Mouse (Mus musculus): Measurements from ENCODE around the gene Lrrc38. TPM values are rescaled to one million over a fixed set of nuclear protein-coding genes. Genes with fewer than 3 reads are reported as not detected.

The Lrrc38 gene
- total and polyA plus RNA-seq, 3 experiments, result not detected

DNA sequence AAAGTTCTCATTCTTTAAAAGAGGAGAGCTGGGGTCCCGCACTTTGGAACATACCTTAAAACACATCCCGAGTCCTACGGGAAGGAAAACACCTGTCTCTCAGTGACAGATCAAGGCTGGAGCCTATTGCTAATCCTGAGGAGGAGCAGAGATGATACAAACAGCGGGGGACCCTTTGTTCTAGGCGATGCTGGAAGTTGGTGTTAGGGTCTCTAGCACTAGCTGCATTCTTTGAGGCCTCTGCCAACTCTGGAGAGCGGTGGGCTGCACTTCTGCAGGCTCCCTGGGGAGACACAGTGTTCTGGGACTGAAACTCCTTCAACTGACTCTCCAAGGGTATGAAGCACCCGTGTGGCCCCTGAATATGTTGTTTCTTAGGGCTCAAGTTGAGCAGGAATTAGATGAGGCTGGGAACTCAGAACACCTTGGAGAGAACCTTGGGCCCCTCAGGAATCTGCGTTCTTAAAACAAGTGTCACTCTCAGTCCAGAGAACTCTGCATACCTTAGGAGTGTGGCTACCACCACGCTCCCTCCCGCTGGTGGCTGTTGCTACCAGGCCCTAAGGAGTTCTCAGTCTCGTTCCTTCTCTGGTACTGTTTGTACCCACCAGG is 47.2 kb upstream of the Lrrc38 start (continued):
- no peak for TF ChIP-seq POLR2AphosphoS2 (IDR thresholded peaks at IDR 0.05; ENCODE audit: low read length)

DNA sequence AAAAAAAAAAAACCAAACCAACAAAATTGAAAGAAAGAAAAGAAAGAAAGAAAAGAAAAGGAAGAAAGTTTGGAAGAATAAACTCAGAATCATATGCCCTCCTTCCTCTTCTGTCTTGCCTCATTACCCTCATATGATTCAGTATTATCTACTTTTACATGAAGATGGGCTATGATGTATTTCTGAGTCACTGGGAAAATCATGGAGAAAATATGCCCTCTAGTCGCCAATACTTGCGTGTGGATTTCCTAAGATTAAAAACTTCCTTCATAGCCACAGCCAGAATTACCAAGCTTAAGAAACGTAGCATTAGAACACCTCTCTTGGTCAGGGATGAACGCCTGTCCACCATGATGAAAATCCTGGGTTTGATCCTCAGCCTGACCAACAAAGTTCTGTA is 44.5 kb upstream of the Lrrc38 start:
- Histone ChIP-seq H3K36me3 (ENCODE audit: control insufficient read depth in 1 of 2, insufficient read depth in 2 of 2, low read length in 2 of 2) (no peaks in the 10 kb centered on the region), H3K79me2 (ENCODE audit: control insufficient read depth, insufficient read depth, low read length, poor library complexity) (no peaks in the 10 kb centered on the region), H3K4me3 (ENCODE audit: control insufficient read depth in 1 of 2, insufficient read depth in 1 of 2, low read depth in 2 of 2, low read length in 2 of 2) (no peak overlapping the region), H3K27ac (ENCODE audit: control insufficient read depth, low read depth, low read length) (no peak overlapping the region), H3K9me3 (replicated peaks; ENCODE audit: insufficient read depth, low read length) (no peaks in the 10 kb centered on the region), H3K4me1 (ENCODE audit: control insufficient read depth in 1 of 2, insufficient read depth in 2 of 2, low read length in 2 of 2) (no peaks in the 10 kb centered on the region), H3K27me3 (ENCODE audit: control insufficient read depth in 1 of 2, insufficient read depth in 2 of 2, low read length in 2 of 2) (no peaks in the 10 kb centered on the region), H3K9ac (ENCODE audit: control insufficient read depth, low read depth, low read length, poor library complexity, severe bottlenecking) (no peak overlapping the region)
- DNase-seq (ENCODE audit: low read depth, low spot score), result no peak
- TF ChIP-seq USF1 (IDR thresholded peaks at IDR 0.05; ENCODE audit: low read depth, low read length) (no peak), GATA1 (IDR thresholded peaks at IDR 0.05; ENCODE audit: low read depth, low read length) (no peak), HCFC1 (IDR thresholded peaks at IDR 0.05; ENCODE audit: low read depth, low read length) (no peak), EP300 (IDR thresholded peaks at IDR 0.05; ENCODE audit: low read depth in 1 of 2, low read length in 2 of 2) (no peak), MAX (IDR thresholded peaks at IDR 0.05; ENCODE audit: low read length) (no peak), MYB (IDR thresholded peaks at IDR 0.05; ENCODE audit: low read depth, low read length) (no peak), CHD2 (IDR thresholded peaks at IDR 0.05; ENCODE audit: low read length) (no peak), RAD21 (IDR thresholded peaks at IDR 0.05; ENCODE audit: low read depth, low read length) (no peak), ZNF384 (IDR thresholded peaks at IDR 0.05; ENCODE audit: low read depth, low read length) (no peak), ELF1 (IDR thresholded peaks at IDR 0.05; ENCODE audit: low read depth, low read length) (no peak), TCF12 (IDR thresholded peaks at IDR 0.05; ENCODE audit: low read depth, low read length) (no peak)

DNA sequence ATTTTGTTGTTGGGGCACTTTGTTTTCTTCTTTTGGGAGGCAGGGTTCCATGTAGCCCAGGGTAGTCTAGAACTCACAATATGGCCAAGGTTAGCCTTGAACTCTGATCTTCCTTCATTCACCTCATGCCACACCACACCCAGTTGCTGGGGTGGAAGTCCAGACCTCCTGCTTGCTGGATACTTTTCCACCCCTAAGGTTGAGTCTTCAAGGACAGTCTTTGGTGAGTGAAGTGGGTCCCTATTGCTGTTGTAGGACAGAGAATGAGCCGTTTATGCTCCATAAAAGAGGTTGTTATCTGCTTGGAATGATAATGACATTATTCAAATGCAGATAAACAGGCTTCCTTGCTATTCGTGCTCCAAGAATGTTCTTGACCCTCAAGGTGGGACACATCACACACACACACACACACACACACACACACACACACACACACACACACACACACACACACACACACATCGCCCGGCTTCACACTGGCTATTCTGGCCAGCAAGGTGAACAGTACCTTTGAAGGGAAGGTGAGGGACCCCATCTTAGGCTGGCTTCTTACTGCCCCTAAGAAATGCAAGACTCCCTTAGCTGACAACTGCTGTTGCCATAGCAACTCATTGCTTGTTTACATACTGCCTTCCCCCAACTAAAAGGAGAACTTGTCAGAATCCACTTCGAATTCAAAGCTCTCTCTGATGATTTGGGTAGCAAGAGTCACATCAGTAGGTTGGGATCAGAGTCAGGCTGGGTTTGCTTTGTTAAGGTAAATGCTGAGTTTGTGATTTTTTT is 43.4 kb upstream of the Lrrc38 start:
- Histone ChIP-seq H3K36me3 (ENCODE audit: control insufficient read depth in 1 of 2, insufficient read depth in 2 of 2, low read length in 2 of 2) (no peaks in the 10 kb centered on the region), H3K27ac (ENCODE audit: control insufficient read depth, low read depth, low read length) (no peak overlapping the region), H3K9me3 (replicated peaks; ENCODE audit: insufficient read depth, low read length) (no peaks in the 10 kb centered on the region), H3K79me2 (ENCODE audit: control insufficient read depth, insufficient read depth, low read length, poor library complexity) (no peaks in the 10 kb centered on the region), H3K9ac (ENCODE audit: control insufficient read depth, low read depth, low read length, poor library complexity, severe bottlenecking) (no peak overlapping the region), H3K4me1 (ENCODE audit: control insufficient read depth in 1 of 2, insufficient read depth in 2 of 2, low read length in 2 of 2) (no peaks in the 10 kb centered on the region), H3K27me3 (ENCODE audit: control insufficient read depth in 1 of 2, insufficient read depth in 2 of 2, low read length in 2 of 2) (no peaks in the 10 kb centered on the region), H3K4me3 (ENCODE audit: control insufficient read depth in 1 of 2, insufficient read depth in 1 of 2, low read depth in 2 of 2, low read length in 2 of 2) (no peak overlapping the region)
- TF ChIP-seq UBTF (IDR thresholded peaks at IDR 0.05; ENCODE audit: borderline replicate concordance, insufficient read depth, low read depth, low read length), result no peak
- TF ChIP-seq SMC3 (IDR thresholded peaks at IDR 0.05; ENCODE audit: low read depth, low read length), result no peak
- no peak for DNase-seq (ENCODE audit: low read depth, low spot score)

Measured in MEL (cell line).